Mouse (Mus musculus) hindbrain, embryonic 11.5 days (tissue): ENCODE data around the gene Gps1. TPM values are rescaled to one million over a fixed set of nuclear protein-coding genes. Genes with fewer than 3 reads are reported as not detected.
"Not testable (repeated sequence)": the region's sequence is repeated elsewhere in the genome, so short reads cannot be mapped to it uniquely, and the experiment has no call there.

Experiments
- ATAC-seq: fragments of 200-750 bp; cut with Nextera tagmentation; 2 replicates; pipeline ENCODE4 v1.8.0; 2017; ENCODE audit warnings: mild to moderate bottlenecking, moderate TSS enrichment, moderate library complexity; ENCODE audit not compliant: low FRiP score
- DNase-seq: peaks from one replicate; pipeline ENCODE4 v3.0.0-alpha.2; 2015; ENCODE audit warnings: low spot score
- H3K27ac ChIP-seq: fragments of 300-500 bp; sonication (generic); 2 replicates; pipeline ENCODE4 v1.5.1; 2014; ENCODE audit warnings: mild to moderate bottlenecking, low read depth, low read length
- H3K27me3 ChIP-seq: fragments of 300-500 bp; sonication (generic); 2 replicates; pipeline ENCODE4 v1.6.1; 2014; ENCODE audit warnings: mild to moderate bottlenecking, low read length, moderate library complexity, mixed read lengths; ENCODE audit not compliant: control insufficient read depth, insufficient read depth
- H3K36me3 ChIP-seq: fragments of 300-500 bp; sonication (generic); 2 replicates; pipeline ENCODE4 v1.6.1; 2014; ENCODE audit warnings: mild to moderate bottlenecking, low read length, moderate library complexity, mixed read lengths; ENCODE audit not compliant: control insufficient read depth, insufficient read depth
- H3K4me1 ChIP-seq: fragments of 300-500 bp; sonication (generic); replicated peaks from 2 replicates; pipeline ENCODE4 v1.6.1; 2014; ENCODE audit warnings: low read length, mixed read lengths; ENCODE audit not compliant: control insufficient read depth, insufficient read depth
- H3K4me2 ChIP-seq: fragments of 300-500 bp; sonication (generic); replicated peaks from 2 replicates; pipeline ENCODE4 v1.6.1; 2014; ENCODE audit warnings: mild to moderate bottlenecking, low read depth, low read length
- H3K4me3 ChIP-seq: fragments of 300-500 bp; sonication (generic); 2 replicates; pipeline ENCODE4 v1.5.1; 2014; ENCODE audit warnings: low read depth, low read length
- H3K9ac ChIP-seq: fragments of 300-500 bp; sonication (generic); 2 replicates; pipeline ENCODE4 v1.6.1; 2014; ENCODE audit warnings: low read depth, low read length
- H3K9me3 ChIP-seq: fragments of 300-500 bp; sonication (generic); 2 replicates; pipeline ENCODE4 v1.6.1; 2016; ENCODE audit warnings: low read length; ENCODE audit not compliant: control insufficient read depth
- WGBS: fragments of 180-500 bp; shearing (Covaris S2); extraction: QIAGEN DNeasy Blood & Tissue Kit; methylation state at CpG from one replicate; pipeline ENCODE4 v1.1.7; 2014; 5-methylcytosine and 5-hydroxymethylcytosine counted together
- polyA plus RNA-seq: library from polyadenylated mRNA; unstranded; fragments of >200 nt; fragmentation: Nextera tagmentation; extraction: Ambion mirVana; gene quantifications from 2 replicates; pipeline ENCODE4 v1.2.1, GENCODE M21; 2014

Gene Gps1
- polyA plus RNA-seq, 1 experiment from 2014 or later = 264 TPM

- ATAC-seq = no peak
Measured at GRCm38 (mm10) chr11:120829757-120830532, 45.9 kb downstream of the Gps1 start.

GRCm38 (mm10) chr11:120830686-120831085, 46.6 kb downstream of the Gps1 start:
- 81% methylated on average over 12 of the region's 12 CpGs for WGBS
- peaks cover 7% of the 10 kb centered on the region for H3K4me1 ChIP-seq

More at GRCm38 (mm10) chr11:120829757-120830532, 45.9 kb downstream of the Gps1 start:
- H3K36me3 ChIP-seq = no peaks in the 10 kb centered on the region
- no peak for DNase-seq
- no peak overlapping the region for H3K4me3 ChIP-seq
- H3K9me3 ChIP-seq = no peaks in the 10 kb centered on the region
- peaks cover 15% of the 10 kb centered on the region for H3K4me1 ChIP-seq
- no peak overlapping the region for H3K27ac ChIP-seq
- no peak overlapping the region for H3K4me2 ChIP-seq
- no peak overlapping the region for H3K9ac ChIP-seq
- no peaks in the 10 kb centered on the region for H3K27me3 ChIP-seq
- 85% methylated on average over 10 of the region's 10 CpGs for WGBS

GRCm38 (mm10) chr11:120831659-120832440, 47.8 kb downstream of the Gps1 start:
- no peak overlapping the region for H3K27ac ChIP-seq
- no peaks in the 10 kb centered on the region for H3K27me3 ChIP-seq
- WGBS = 91% methylated on average over 3 of the region's 3 CpGs
- ATAC-seq (no peak), DNase-seq (no peak)
- no peaks in the 10 kb centered on the region for H3K9me3 ChIP-seq
- no peak overlapping the region for H3K4me2 ChIP-seq
- H3K4me3 ChIP-seq = no peak overlapping the region
- no peaks in the 10 kb centered on the region for H3K36me3 ChIP-seq
- no peak overlapping the region for H3K9ac ChIP-seq
- H3K4me1 ChIP-seq = peaks cover 3% of the 10 kb centered on the region; the same call in 1 of the 2 replicates

More at GRCm38 (mm10) chr11:120830686-120831085, 46.6 kb downstream of the Gps1 start:
- ATAC-seq (no peak), DNase-seq (no peak)
- Histone ChIP-seq H3K27me3 (no peaks in the 10 kb centered on the region), H3K9me3 (no peaks in the 10 kb centered on the region), H3K36me3 (no peaks in the 10 kb centered on the region), H3K27ac (no peak overlapping the region), H3K4me2 (no peak overlapping the region), H3K4me3 (no peak overlapping the region), H3K9ac (no peak overlapping the region)

GRCm38 (mm10) chr11:120832962-120833361, 48.9 kb downstream of the Gps1 start:
- WGBS = 95% methylated on average over 5 of the region's 5 CpGs
- H3K27ac ChIP-seq, H3K4me2 ChIP-seq, ATAC-seq, DNase-seq, H3K36me3 ChIP-seq, H3K9me3 ChIP-seq, H3K4me3 ChIP-seq, H3K27me3 ChIP-seq, H3K4me1 ChIP-seq, H3K9ac ChIP-seq: not testable (repeated sequence)

GRCm38 (mm10) chr11:120833555-120834280, 49.6 kb downstream of the Gps1 start:
- Histone ChIP-seq H3K4me2 (no peak overlapping the region), H3K36me3 (no peaks in the 10 kb centered on the region), H3K9me3 (no peaks in the 10 kb centered on the region), H3K4me1 (peaks cover 3% of the 10 kb centered on the region; the same call in 1 of the 2 replicates), H3K27ac (peak overlapping the region; percentile 62; the same call in 1 of the 2 replicates), H3K4me3 (no peak overlapping the region), H3K27me3 (no peaks in the 10 kb centered on the region), H3K9ac (no peak overlapping the region)
- DNase-seq (peak; percentile 25), ATAC-seq (no peak)
- 73% methylated on average over 8 of the region's 8 CpGs for WGBS

Other genes starting within 250 kb of the Gps1 start
- 245 and 256 TPM in 2 replicates for gene Mcrip1, start 234.5 kb upstream of the Gps1 start, polyA plus RNA-seq
- gene Ppp1r27, start 233.1 kb upstream of the Gps1 start, polyA plus RNA-seq = not detected in 2 replicates
- 504 and 527 TPM in 2 replicates for gene P4hb, start 211.0 kb upstream of the Gps1 start, polyA plus RNA-seq
- 576 and 591 TPM in 2 replicates for gene Arhgdia, start 202.6 kb upstream of the Gps1 start, polyA plus RNA-seq
- gene Alyref, start 185.9 kb upstream of the Gps1 start, polyA plus RNA-seq = 686 and 764 TPM in 2 replicates
- gene Anapc11, start 185.9 kb upstream of the Gps1 start, polyA plus RNA-seq = 195 TPM in 2 replicates
- gene Npb, start 175.8 kb upstream of the Gps1 start, polyA plus RNA-seq = 0.42 TPM in 1 of 2 replicates, not detected in the other
- gene Pcyt2, start 166.3 kb upstream of the Gps1 start, polyA plus RNA-seq = 104 and 105 TPM in 2 replicates
- 33.2 and 36.6 TPM in 2 replicates for gene Sirt7, start 159.0 kb upstream of the Gps1 start, polyA plus RNA-seq
- 21.8 and 23.5 TPM in 2 replicates for gene Mafg, start 150.7 kb upstream of the Gps1 start, polyA plus RNA-seq
- gene Pycr1, start 140.5 kb upstream of the Gps1 start, polyA plus RNA-seq = 28.2 and 30.2 TPM in 2 replicates
- gene Myadml2, start 136.1 kb upstream of the Gps1 start, polyA plus RNA-seq = 0.19 and 0.49 TPM in 2 replicates
- 1.7 and 2.1 TPM in 2 replicates for gene Notum, start 123.1 kb upstream of the Gps1 start, polyA plus RNA-seq
- gene Aspscr1, start 111.3 kb upstream of the Gps1 start, polyA plus RNA-seq = 117 and 122 TPM in 2 replicates
- gene Cenpx, start 70.5 kb upstream of the Gps1 start, polyA plus RNA-seq = 115 and 121 TPM in 2 replicates
- 30.7 and 34.4 TPM in 2 replicates for gene Lrrc45, start 70.3 kb upstream of the Gps1 start, polyA plus RNA-seq
- 17.6 and 18.2 TPM in 2 replicates for gene Rac3, start 62.8 kb upstream of the Gps1 start, polyA plus RNA-seq
- gene Dcxr, start 57.0 kb upstream of the Gps1 start, polyA plus RNA-seq = 14.3 and 15.2 TPM in 2 replicates
- gene Cbr2, start 52.2 kb upstream of the Gps1 start, polyA plus RNA-seq = 0.82 and 1.6 TPM in 2 replicates
- gene Hmga1b, start 21.5 kb upstream of the Gps1 start, polyA plus RNA-seq = 5.6 and 7.0 TPM in 2 replicates
- 28.8 and 29.4 TPM in 2 replicates for gene Rfng, start 65 bp upstream of the Gps1 start, polyA plus RNA-seq
- 70.9 and 71.3 TPM in 2 replicates for gene Dus1l, start 12.1 kb downstream of the Gps1 start, polyA plus RNA-seq
- gene Fasn, start 40.3 kb downstream of the Gps1 start, polyA plus RNA-seq = 76.0 and 94.1 TPM in 2 replicates
- gene Ccdc57, start 148.6 kb downstream of the Gps1 start, polyA plus RNA-seq = 3.9 and 4.7 TPM in 2 replicates
- gene Slc16a3, start 164.2 kb downstream of the Gps1 start, polyA plus RNA-seq = 25.8 and 32.0 TPM in 2 replicates
- 58.4 and 71.3 TPM in 2 replicates for gene Csnk1d, start 207.1 kb downstream of the Gps1 start, polyA plus RNA-seq